Mouse (Mus musculus): ENCODE measurements at regions not wholly inside any gene's neighbourhood (a gene's known extent, or its start where the extent isn't known, plus 50 kb on each side); places are given as distances from the start of the nearest gene placed in this dataset.

DNA sequence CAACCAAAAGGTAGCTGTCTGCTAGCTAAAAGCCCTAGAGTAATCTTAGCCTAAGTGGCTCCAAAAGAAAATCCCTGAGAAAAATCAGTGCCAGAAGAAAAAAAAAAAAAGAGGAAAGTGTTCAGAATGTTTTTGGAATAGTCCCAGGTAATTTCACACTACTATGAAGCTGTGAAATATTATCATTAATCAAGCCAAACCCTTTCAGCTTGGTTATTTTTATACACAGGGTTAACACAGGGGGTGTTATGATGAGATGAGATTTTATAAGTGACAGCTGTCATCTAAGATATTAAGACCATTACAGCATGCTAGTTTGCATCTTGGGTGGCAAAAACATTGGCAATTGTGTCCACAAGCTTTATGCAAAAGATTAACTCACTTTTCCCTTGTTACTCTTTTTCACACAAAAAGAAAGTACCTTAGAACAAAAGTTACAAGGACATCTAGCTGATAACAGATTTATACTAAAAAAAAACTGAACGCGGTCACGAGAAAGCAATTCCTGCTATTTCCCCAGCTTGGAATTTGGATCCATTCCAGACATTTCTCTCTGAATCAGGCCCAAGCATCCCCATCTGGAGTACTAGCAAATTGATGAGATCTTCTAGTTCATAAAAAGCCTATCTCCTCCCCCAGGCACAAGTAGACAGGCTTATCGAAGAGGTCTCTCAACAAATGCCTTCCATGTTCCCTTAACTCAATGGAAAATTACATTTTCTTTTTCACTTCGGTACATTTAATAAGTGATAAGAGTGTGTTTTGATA lies 97.0 kb downstream of the Tbx18 start:
- TF ChIP-seq USF2 (conservative IDR thresholded peaks at IDR 0.05; ENCODE audit: low read depth, low read length) (no peak), ELF1 (IDR thresholded peaks at IDR 0.05; ENCODE audit: low read depth, low read length) (no peak), MAX (IDR thresholded peaks at IDR 0.05; ENCODE audit: low read length) (no peak), ZMIZ1 (IDR thresholded peaks at IDR 0.05; ENCODE audit: low read depth, low read length) (no peak), CTCF (conservative IDR thresholded peaks at IDR 0.05 in 1 of 2, IDR thresholded peaks at IDR 0.05 in 1 of 2; ENCODE audit: low read depth in 2 of 2, low read length in 2 of 2) (no peak), JUND (conservative IDR thresholded peaks at IDR 0.05; ENCODE audit: low read depth, low read length) (no peak), BHLHE40 (IDR thresholded peaks at IDR 0.05; ENCODE audit: low read depth, low read length) (no peak), TBP (conservative IDR thresholded peaks at IDR 0.05; ENCODE audit: low read depth, low read length) (no peak), POLR2A (IDR thresholded peaks at IDR 0.05; ENCODE audit: low read depth, low read length) (no peak), EP300 (IDR thresholded peaks at IDR 0.05; ENCODE audit: low read length) (no peak)
